In the genomic region with DNA sequence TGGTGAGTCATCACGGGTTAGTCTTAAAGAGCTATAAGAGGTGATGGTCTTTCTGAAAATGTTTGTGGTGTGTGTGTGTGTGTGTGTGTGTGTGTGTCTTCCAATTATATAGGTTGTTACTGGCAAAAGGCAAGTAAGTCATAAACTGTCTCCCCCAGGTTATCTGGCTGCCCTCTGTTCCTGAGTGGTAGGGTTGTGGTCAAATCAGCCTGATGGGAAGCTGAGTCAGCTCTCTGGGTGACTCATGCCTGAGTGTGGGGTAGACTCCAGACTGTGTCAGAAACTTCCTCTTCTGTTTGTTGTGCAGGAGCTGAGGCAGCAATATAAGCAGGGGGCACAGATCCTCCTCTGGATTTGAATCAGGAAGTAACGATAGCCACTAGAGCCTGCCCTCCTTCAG, we compare ENCODE assay signal across 14 mouse cellular contexts.
A peak's percentile ranks its signal among the peaks of the same experiment; 100 is the strongest.
DNase-seq lines count a peak whose midpoint lies in the region; ATAC-seq and TF ChIP-seq lines count a peak whose summit lies in the region.
"Had no signal": no experiment of that assay in that cellular context is flagged by ENCODE, and none has a peak within 500 bp of the region (broad histone marks: within the 10 kb centered on the region; RNA-seq: fewer than 3 reads in every experiment).

No protein-coding gene starts in this region.

- WGBS in liver, embryonic 13.5 days (ENCODE audit: insufficient replicate concordance) = 38% methylated on average over 2 of the region's 2 CpGs

- H3K27me3 ChIP-seq in MEL (ENCODE audit: control insufficient read depth in 1 of 2, insufficient read depth in 2 of 2, low read length in 2 of 2) = no peaks in the 10 kb centered on the region
- no peaks in the 10 kb centered on the region for H3K27me3 ChIP-seq in liver, embryonic 13.5 days

- H3K36me3 ChIP-seq in MEL (ENCODE audit: control insufficient read depth in 1 of 2, insufficient read depth in 2 of 2, low read length in 2 of 2) = peaks cover 0 to 7% of the 10 kb centered on the region in 2 experiments; a peak in 2 of 4 replicates
- H3K36me3 ChIP-seq in liver, embryonic 13.5 days = no peaks in the 10 kb centered on the region
- H3K36me3 ChIP-seq: embryonic facial prominence, embryonic 10.5 days; limb, embryonic 10.5 days had no signal

- no peak for TF ChIP-seq CTCF in MEL (IDR thresholded peaks at IDR 0.05 in 2 of 3, conservative IDR thresholded peaks at IDR 0.05 in 1 of 3; ENCODE audit: control insufficient read depth in 1 of 3, insufficient read depth in 1 of 3, low read depth in 2 of 3, low read length in 3 of 3, poor library complexity in 1 of 3, severe bottlenecking in 1 of 3)

- TF ChIP-seq POLR2A in MEL (IDR thresholded peaks at IDR 0.05; ENCODE audit: control insufficient read depth in 1 of 2, insufficient read depth in 1 of 2, low read depth in 1 of 2, low read length in 2 of 2, poor library complexity in 1 of 2) = no peak

- intact Hi-C loops in left cerebral cortex, postnatal 14 days (cut with DNase I) = no loop called here
- intact Hi-C loops in left cerebral cortex, postnatal 10 days (cut with DNase I) = no loop called here

- no peak overlapping the region for H3K9ac ChIP-seq in MEL (ENCODE audit: control insufficient read depth, low read depth, low read length, poor library complexity, severe bottlenecking)
- H3K9ac ChIP-seq in liver, embryonic 13.5 days = no peak overlapping the region
- H3K9ac ChIP-seq: hindbrain, embryonic 14.5 days; lung, embryonic 14.5 days had no signal

- ATAC-seq in liver, embryonic 13.5 days (ENCODE audit: low read depth) = peak; percentile 58
- ATAC-seq in erythroblast, adult 5-6 weeks (replicated peaks; ENCODE audit: low FRiP score, poor library complexity, severe bottlenecking) = no peak

- TF ChIP-seq EP300 in MEL (IDR thresholded peaks at IDR 0.05; ENCODE audit: low read depth in 1 of 2, low read length in 2 of 2) = peak; percentile 85 to 95

- no peak overlapping the region for H3K27ac ChIP-seq in MEL (ENCODE audit: control insufficient read depth, low read depth, low read length)
- H3K27ac ChIP-seq in liver, embryonic 13.5 days = no peak overlapping the region
- H3K27ac ChIP-seq: embryonic facial prominence, embryonic 10.5 days; hindbrain, embryonic 14.5 days; limb, embryonic 10.5 days had no signal

- no peak overlapping the region for H3K4me3 ChIP-seq in MEL (ENCODE audit: control insufficient read depth in 1 of 2, insufficient read depth in 1 of 2, low read depth in 2 of 2, low read length in 2 of 2)
- no peak overlapping the region for H3K4me3 ChIP-seq in liver, embryonic 13.5 days (replicated peaks)
- H3K4me3 ChIP-seq: embryonic facial prominence, embryonic 10.5 days; limb, embryonic 10.5 days had no signal

- no peak for TF ChIP-seq RAD21 in MEL (IDR thresholded peaks at IDR 0.05; ENCODE audit: low read depth, low read length)

- H3K4me2 ChIP-seq in liver, embryonic 13.5 days = no peak overlapping the region
- H3K4me2 ChIP-seq: hindbrain, embryonic 14.5 days; lung, embryonic 14.5 days had no signal

- peak; percentile 3 for DNase-seq in left cerebral cortex, postnatal 14 days (ENCODE audit: low spot score in 2 of 2)
- DNase-seq in left cerebral cortex, postnatal 10 days (ENCODE audit: extremely low spot score in 1 of 2, low spot score in 2 of 2) = no peak
- DNase-seq in MEL (ENCODE audit: low read depth, low spot score) = peak; percentile 95
- peak; percentile 17 for DNase-seq in c-Kit-positive CD71-negative TER-119-negative erythroid progenitor cells, embryonic 14.5 days (ENCODE audit: low read depth)
- no peak for DNase-seq in liver, embryonic 13.5 days
- no peak for DNase-seq in urinary bladder, adult 2 months (ENCODE audit: low spot score)
- no peak for DNase-seq in neural tube, embryonic 10.5 days (ENCODE audit: extremely low spot score, low spot score)
- DNase-seq: cerebellum, postnatal 10 days; kidney, adult 8-10 months; lung, embryonic 14.5 days had no signal

- no peaks in the 10 kb centered on the region for H3K9me3 ChIP-seq in MEL (replicated peaks; ENCODE audit: insufficient read depth, low read length)
- H3K9me3 ChIP-seq in liver, embryonic 13.5 days (replicated peaks) = no peaks in the 10 kb centered on the region
- H3K9me3 ChIP-seq: embryonic facial prominence, embryonic 10.5 days; limb, embryonic 10.5 days had no signal

- peaks cover 3% of the 10 kb centered on the region in 2 experiments; a peak in 2 of 4 replicates for H3K4me1 ChIP-seq in MEL (ENCODE audit: control insufficient read depth in 1 of 2, insufficient read depth in 2 of 2, low read length in 2 of 2)
- H3K4me1 ChIP-seq in liver, embryonic 13.5 days (replicated peaks) = no peaks in the 10 kb centered on the region
- H3K4me1 ChIP-seq: embryonic facial prominence, embryonic 10.5 days; limb, embryonic 10.5 days had no signal

- no peaks in the 10 kb centered on the region for H3K79me2 ChIP-seq in MEL (ENCODE audit: control insufficient read depth, insufficient read depth, low read length, poor library complexity)

TF ChIP-seq in MEL, 35 proteins besides CTCF, POLR2A, EP300 and RAD21:
- no peak for TF ChIP-seq NELFE (IDR thresholded peaks at IDR 0.05; ENCODE audit: low read depth, low read length)
- peak; percentile 53 for TF ChIP-seq RCOR1 (IDR thresholded peaks at IDR 0.05; ENCODE audit: low read depth, low read length)
- no peak for TF ChIP-seq E2F4 (IDR thresholded peaks at IDR 0.05; ENCODE audit: borderline replicate concordance, low read depth, low read length)
- TF ChIP-seq TCF12 (IDR thresholded peaks at IDR 0.05; ENCODE audit: low read depth, low read length) = peak; percentile 44; the same call in 1 of the 2 replicates
- TF ChIP-seq USF2 (IDR thresholded peaks at IDR 0.05; ENCODE audit: borderline replicate concordance in 1 of 2, insufficient read depth in 1 of 2, low read depth in 1 of 2, low read length in 2 of 2) = no peak
- peak; percentile 82 for TF ChIP-seq GATA1 (IDR thresholded peaks at IDR 0.05; ENCODE audit: low read depth, low read length)
- no peak for TF ChIP-seq BHLHE40 (IDR thresholded peaks at IDR 0.05; ENCODE audit: borderline replicate concordance, low read depth, low read length)
- no peak for TF ChIP-seq SIN3A (IDR thresholded peaks at IDR 0.05; ENCODE audit: low read length)
- 0 out of 2 replicates have a peak, but pooled peaks have one; percentile 35 for TF ChIP-seq MAZ (IDR thresholded peaks at IDR 0.05; ENCODE audit: low read depth, low read length)
- no peak for TF ChIP-seq NRF1 (IDR thresholded peaks at IDR 0.05; ENCODE audit: insufficient read depth, low read depth, low read length, poor library complexity, severe bottlenecking)
- TF ChIP-seq GABPA (IDR thresholded peaks at IDR 0.05; ENCODE audit: low read depth, low read length) = no peak
- 0 out of 2 replicates have a peak, but pooled peaks have one; percentile 9 for TF ChIP-seq TBP (IDR thresholded peaks at IDR 0.05; ENCODE audit: low read depth, low read length)
- TF ChIP-seq ZMIZ1 (IDR thresholded peaks at IDR 0.05; ENCODE audit: low read depth, low read length) = no peak
- TF ChIP-seq JUND (IDR thresholded peaks at IDR 0.05; ENCODE audit: low read depth, low read length) = peak; percentile 96
- TF ChIP-seq POLR2AphosphoS2 (IDR thresholded peaks at IDR 0.05; ENCODE audit: low read length) = no peak
- peak; percentile 95 for TF ChIP-seq ETS1 (IDR thresholded peaks at IDR 0.05; ENCODE audit: low read depth, low read length)
- TF ChIP-seq SMC3 (IDR thresholded peaks at IDR 0.05; ENCODE audit: low read depth, low read length) = peak; percentile 30
- no peak; the same call in 1 of the 2 replicates for TF ChIP-seq MYB (IDR thresholded peaks at IDR 0.05; ENCODE audit: low read depth, low read length)
- no peak for TF ChIP-seq CHD2 (IDR thresholded peaks at IDR 0.05; ENCODE audit: low read length)
- TF ChIP-seq HCFC1 (IDR thresholded peaks at IDR 0.05; ENCODE audit: low read depth, low read length) = no peak
- peak; percentile 96 for TF ChIP-seq MAFK (IDR thresholded peaks at IDR 0.05; ENCODE audit: borderline replicate concordance, low read depth, low read length)
- no peak for TF ChIP-seq MEF2A (IDR thresholded peaks at IDR 0.05; ENCODE audit: extremely low read depth, insufficient replicate concordance, low read depth, low read length, poor library complexity, severe bottlenecking)
- no peak for TF ChIP-seq ZC3H11A (IDR thresholded peaks at IDR 0.05; ENCODE audit: low read depth, low read length)
- no peak for TF ChIP-seq USF1 (IDR thresholded peaks at IDR 0.05; ENCODE audit: low read depth, low read length)
- TF ChIP-seq KAT2A (conservative IDR thresholded peaks at IDR 0.05; ENCODE audit: low read depth, low read length) = no peak
- TF ChIP-seq MXI1 (IDR thresholded peaks at IDR 0.05; ENCODE audit: low read depth, low read length) = no peak
- no peak for TF ChIP-seq UBTF (IDR thresholded peaks at IDR 0.05; ENCODE audit: borderline replicate concordance, insufficient read depth, low read depth, low read length)
- TF ChIP-seq ZNF384 (IDR thresholded peaks at IDR 0.05; ENCODE audit: low read depth, low read length) = no peak

Comparison
In these comparisons a context has a peak if more than half of its experiments do, and no peak if none do; other contexts are left out.
1. DNase-seq: peak in left cerebral cortex, postnatal 14 days (2 of 2), MEL (single experiment) and c-Kit-positive CD71-negative TER-119-negative erythroid progenitor cells, embryonic 14.5 days (single experiment); none in left cerebral cortex, postnatal 10 days (0 of 2), liver, embryonic 13.5 days (single experiment), urinary bladder, adult 2 months (single experiment) and neural tube, embryonic 10.5 days (single experiment).